Mouse (Mus musculus) adipocyte (in vitro differentiated cells): ENCODE measurements around the gene Pkib.

Source experiments
- DNase-seq: peaks from one replicate; pipeline ENCODE4 v3.0.0-alpha.2; 2016; ENCODE audit warnings: low spot score

The Pkib gene

DNA sequence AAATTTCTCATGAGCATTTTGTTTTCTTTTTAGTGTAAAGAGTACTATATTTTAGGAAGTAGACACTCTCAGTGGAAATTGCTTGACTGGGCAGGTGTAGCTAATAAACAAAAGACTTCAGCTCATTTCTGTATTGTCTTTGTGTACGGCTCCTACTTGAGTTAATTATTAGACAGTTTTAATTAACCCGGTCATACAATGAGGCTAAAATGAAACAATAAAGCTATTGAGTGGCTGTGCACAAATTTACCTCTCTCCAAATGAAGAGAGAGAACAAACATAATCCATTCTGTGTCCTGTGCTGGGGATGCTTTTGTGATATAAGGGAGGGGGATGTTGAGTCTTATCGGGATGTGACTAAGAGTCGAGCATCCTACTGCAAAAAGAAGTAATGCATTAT, 109.0 kb downstream of the Pkib start:
- no peak for DNase-seq

DNA sequence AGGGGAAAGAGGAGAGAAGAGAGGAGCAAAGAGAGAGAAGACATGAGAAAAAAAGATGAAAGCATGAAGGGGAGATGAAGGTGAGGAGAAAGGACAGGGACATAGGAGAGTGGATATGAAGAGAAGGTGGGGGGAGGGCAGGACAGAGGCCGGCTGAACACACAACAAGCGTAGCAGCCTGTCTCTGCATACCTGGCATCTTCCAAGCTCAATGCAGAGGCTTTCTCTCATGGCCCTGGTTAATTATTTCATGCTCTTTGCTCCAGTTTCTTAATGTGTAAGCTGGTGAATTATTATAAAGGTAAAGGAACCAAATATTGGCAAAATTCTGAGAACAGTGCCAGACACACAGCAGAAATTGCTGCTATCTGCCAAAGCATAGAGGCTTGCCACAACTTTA, 109.6 kb downstream of the Pkib start:
- no peak for DNase-seq

- DNase-seq: no peak
Observed at GRCm38 (mm10) chr10:57743045-57743444, 111.3 kb downstream of the Pkib start.

- peak; percentile 43 for DNase-seq
Observed at GRCm38 (mm10) chr10:57743606-57744016, 111.8 kb downstream of the Pkib start.

DNA sequence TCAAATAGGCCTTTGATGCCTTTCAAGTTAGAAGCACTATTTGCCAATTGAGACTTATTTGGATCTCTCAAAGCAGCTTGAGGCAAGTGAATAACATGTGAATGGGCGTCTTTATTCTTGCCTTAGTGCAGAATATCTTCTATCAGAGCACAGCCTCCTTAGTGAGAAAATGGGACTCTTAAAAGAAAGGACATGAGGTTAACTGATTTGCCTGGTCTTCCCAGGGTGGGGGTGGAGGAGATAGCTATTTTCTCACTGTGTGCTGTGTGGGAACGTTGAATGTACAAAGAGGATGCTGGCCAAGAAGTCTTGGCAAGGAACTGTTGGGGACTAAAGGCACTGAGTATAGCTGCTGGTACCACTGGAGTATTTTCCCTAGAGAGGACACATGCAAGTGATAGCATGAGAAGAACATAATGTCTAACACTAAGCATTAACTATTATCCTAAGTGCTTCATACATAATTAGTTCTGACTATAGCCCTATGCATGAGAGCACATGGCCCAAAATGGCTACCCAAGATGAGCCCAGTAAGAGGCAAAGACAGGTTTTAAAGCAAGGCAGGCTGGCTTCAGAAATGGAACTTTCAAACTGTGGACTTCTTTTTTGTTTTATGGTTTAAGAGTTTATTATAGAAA, 112.5 kb downstream of the Pkib start:
- no peak for DNase-seq

DNA sequence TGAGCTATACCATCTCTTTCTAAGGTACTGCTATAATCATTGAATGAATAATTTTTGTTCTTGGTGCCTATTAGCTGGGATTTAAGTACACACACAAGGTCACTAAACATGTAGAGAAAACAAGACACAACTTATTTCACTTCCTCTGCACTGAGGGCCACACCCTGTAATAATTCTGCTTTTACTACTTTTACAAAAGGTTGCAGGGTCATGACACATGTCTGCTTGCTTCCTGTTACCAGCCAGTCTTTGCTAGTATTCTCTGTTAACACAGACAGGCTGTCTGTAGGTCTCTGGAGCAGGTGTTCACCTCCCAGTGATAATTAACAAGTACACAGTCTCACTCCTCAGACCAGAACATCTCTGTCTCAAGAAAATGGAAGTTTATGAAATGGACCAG, 113.7 kb downstream of the Pkib start:
- DNase-seq: no peak

- DNase-seq: no peak
Observed at GRCm38 (mm10) chr10:57747127-57747526, 115.3 kb downstream of the Pkib start.

- DNase-seq: no peak
Observed at GRCm38 (mm10) chr10:57753343-57753742, 121.6 kb downstream of the Pkib start.

GRCm38 (mm10) chr10:57755201-57755736, 123.5 kb downstream of the Pkib start:
- DNase-seq: no peak

GRCm38 (mm10) chr10:57758999-57759398, 127.2 kb downstream of the Pkib start:
- DNase-seq: no peak

DNA sequence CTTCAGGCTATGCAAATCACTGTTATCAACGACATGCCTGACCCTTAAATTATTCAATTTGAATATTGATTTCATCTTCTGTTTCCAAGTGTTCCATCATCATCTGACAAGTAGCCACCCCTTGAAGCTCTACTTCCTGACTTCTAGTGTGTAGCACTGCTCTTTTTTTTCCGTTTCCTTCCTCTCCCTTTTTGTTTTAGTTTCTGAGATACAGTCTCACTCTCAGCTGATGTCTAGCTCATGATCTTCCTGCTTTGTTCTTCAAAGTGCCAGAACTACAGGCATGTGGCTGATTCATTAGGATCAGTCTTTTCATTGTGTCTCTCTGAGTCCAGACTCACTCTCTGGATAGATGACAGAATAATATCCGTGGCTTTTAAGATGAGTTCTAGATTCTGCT, 128.9 kb downstream of the Pkib start:
- no peak for DNase-seq

- no peak for DNase-seq
Observed at GRCm38 (mm10) chr10:57763044-57763443, 131.3 kb downstream of the Pkib start.

GRCm38 (mm10) chr10:57783289-57784130, 151.7 kb downstream of the Pkib start:
- no peak for DNase-seq

DNA sequence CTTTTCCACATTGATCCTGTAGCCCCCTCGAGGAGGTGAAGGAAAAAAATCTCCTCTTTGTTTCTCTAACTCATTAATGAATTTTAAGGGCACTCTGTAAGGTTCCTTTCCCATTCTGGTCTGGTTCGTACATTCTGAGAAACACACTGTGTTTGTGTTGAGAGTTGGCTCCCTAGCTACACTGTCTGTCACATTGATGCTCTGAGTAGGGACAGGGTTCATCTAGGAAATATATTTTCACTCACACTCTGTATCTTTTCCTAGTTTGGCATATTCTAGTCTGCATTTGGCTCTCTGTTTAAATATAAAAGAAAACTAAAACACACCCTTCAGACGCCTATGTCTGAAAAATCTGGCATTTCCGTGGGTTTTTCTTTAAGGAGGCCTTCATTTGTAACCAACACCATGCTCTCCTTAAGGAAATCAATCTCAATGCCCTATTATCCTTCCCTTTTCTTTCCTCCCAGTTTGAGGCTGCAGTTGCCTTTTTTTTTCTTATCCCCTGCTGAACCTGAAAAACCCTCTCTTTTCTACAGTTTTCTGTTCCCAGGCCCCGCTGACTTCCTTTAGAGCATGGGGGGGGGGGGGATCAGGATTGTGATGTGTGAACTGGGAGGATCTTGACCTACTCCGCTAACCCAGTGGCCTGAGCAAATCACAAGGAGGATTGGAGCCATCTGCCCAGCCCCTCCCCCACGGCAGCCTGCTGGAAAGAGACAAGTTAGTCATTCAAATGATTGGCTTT, 152.5 kb downstream of the Pkib start:
- DNase-seq: peak; percentile 5

GRCm38 (mm10) chr10:57784876-57785150, 153.0 kb downstream of the Pkib start, which contains the start of gene Fabp7:
TSS of gene Fabp7 (plus strand) at chr10:57784881.
- DNase-seq: no peak

- no peak for DNase-seq
Observed at GRCm38 (mm10) chr10:57785552-57785951, 153.8 kb downstream of the Pkib start.
